Mouse (Mus musculus): ENCODE measurements around the gene Hspa1l.

DNA sequence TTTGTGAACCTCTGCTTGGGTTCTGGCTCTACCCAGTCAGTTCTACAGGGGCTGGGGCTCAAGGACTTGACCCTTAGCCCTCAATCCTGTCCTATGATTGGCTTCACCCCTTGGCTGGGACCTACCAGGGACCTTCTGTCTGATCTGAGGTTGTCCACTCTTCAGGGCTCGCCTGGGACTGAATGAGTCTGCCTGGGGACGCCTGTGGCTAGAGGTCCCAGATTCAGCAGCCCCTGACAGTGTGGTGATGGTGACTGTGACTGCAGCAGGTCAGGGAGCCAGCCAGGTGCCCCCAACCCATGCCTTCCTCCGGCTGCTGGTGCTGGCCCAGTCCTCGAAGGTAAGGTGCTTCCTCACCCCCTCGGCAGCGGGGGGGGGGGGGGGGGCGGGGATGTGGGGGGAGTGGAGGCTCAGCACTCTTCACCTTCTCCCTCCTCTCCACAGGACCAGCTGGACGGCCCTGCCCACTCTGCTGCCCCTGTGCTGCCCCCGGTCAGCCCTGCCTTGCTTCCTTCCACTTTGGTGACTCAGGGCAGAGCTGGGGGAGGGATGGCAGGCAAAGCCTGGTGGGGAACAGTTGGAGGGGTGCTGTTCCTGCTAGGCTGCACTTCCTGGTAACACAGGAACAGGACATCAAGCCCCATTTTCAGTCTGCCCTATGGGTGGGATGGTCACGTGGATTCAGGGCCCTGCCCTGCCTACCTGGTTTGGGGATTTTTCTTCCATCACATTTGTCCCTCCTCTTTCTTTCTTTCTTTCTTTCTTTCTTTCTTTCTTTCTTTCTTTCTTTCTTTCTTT lies 52.4 kb downstream of the Hspa1l start:
- TF ChIP-seq EP300 (IDR thresholded peaks at IDR 0.05; ENCODE audit: low read depth) (no peak), CTCF (IDR thresholded peaks at IDR 0.05; ENCODE audit: low read depth) (no peak)

Measured in liver, postnatal 0 days (tissue).